Mouse (Mus musculus) heart, adult 9 months (tissue): ENCODE measurements around the gene Resf1.
"Not testable (repeated sequence)": the region's sequence is repeated elsewhere in the genome, so short reads cannot be mapped to it uniquely, and the experiment has no call there.

ENCODE experiments used
- DNase-seq, 2 experiments: peaks; one replicate each; pipeline ENCODE4 v3.0.0; 2022; ENCODE audit warnings: low spot score in 2 of 2

The Resf1 gene

GRCm38 (mm10) chr6:149308956-149309932, at the start of gene Resf1:
Gene Resf1, plus strand, starts transcription at chr6:149309414.
- DNase-seq, result peak; percentile 91 to 93

DNA sequence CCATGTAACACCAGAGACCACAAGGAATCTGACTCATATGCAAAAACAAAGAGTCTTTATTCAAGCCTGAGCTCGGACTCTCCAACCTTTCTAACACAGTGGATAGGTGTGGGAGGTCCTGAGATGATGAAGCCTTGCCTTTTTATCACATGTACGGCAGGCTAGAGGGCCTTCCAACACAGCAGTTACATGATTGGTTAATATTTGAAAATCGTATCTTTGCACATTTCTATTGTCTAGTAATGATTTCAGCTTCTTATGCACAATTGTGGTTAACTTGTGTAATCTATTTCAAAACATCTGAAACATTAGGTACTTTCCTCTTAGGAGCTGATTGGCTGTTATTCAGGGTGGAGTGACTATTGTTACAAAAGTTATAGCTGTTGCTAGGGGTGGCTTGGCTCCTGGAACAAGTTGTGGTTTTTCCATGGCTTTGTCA, 48.4 kb upstream of the Resf1 start:
- DNase-seq, result no peak

- no peak for DNase-seq
Observed at GRCm38 (mm10) chr6:149267951-149268350, 41.3 kb upstream of the Resf1 start.

DNA sequence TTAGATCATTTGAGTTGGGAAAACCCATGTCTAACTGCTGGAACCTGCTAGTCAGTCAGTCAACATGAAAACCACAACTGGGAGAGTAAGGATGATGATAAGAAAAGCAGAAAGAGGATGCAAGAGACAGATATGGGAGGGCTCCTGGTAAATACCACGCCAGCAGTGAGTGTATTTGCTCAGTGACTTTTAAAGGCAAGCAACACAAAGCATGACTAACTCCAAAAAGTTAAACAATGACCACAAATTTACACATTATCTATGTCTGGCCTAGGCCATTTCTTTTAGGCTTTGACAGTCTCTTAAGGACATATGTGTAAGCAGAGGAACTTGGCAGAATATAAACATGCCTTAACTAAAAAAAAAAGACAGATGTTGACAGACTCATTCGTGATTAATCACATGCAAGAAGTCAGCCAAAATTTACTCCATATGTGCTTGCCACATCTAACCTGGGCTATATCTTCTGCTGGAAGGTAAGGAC, 30.9 kb upstream of the Resf1 start:
- DNase-seq, result no peak

- no peak for DNase-seq
Observed at GRCm38 (mm10) chr6:149278866-149279265, 30.3 kb upstream of the Resf1 start.

DNA sequence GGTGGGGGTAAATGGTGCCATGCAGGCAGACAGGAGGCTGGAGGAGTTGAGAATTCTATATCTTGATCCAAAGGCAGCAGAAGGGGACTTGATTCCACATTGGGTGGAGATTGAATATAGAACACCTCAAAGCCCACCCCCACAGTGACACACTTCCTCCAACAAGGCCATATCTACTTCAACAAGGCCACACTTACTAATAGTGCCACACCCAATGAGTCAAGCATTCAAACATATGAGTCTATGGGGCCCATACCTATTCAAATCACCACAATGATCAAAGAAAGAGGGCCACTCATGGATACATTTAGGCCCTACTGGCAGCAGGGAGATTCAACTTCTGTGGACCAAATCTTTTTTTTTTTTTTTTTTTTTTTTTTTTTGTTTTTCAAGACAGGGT, 28.7 kb upstream of the Resf1 start:
- no peak for DNase-seq

- not testable (repeated sequence) for DNase-seq
Observed at GRCm38 (mm10) chr6:149288190-149288589, 21.0 kb upstream of the Resf1 start.

DNA sequence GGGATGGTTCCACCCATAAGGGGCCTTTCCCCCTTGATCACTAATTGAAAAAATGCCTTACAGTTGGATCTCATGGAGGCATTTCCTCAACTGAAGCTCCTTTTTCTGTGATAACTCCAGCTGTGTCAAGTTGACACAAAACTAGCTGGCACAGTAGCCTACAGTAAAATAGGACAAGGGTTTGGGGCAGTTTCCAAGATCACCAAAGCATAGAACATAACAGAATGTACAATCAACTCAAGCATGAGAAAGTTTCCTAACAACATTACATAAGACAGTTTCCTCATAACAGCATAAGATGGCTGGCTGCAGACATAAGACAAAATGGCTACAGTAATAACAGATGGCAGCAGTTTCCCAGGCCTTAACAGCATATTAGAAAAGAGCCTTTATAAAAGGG, 6.0 kb upstream of the Resf1 start:
- DNase-seq, result not testable (repeated sequence)

- no peak for DNase-seq
Observed at GRCm38 (mm10) chr6:149307092-149307491, 2.1 kb upstream of the Resf1 start.

- no peak for DNase-seq
Observed at GRCm38 (mm10) chr6:149307801-149308200, 1.4 kb upstream of the Resf1 start.

DNA sequence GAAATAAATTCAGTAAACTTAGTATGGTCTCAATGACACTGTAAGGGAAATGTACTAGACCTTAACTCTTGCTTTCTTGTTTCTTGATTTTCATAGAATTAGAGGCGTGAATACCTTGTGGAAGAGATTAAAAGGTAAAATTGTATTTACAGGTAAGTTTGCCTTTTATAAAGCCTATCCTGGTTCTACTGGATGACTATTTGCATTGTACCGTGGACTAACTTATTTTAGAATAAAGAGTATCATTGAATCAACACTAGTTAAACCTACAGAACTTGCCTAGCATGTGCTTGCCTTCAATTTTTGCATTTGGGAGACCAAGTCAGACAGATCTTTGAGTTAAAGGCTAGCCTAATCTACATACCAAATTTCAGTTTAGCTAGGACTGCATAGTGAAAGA, 1.0 kb downstream of the Resf1 start:
- no peak for DNase-seq

GRCm38 (mm10) chr6:149311044-149311443, 1.8 kb downstream of the Resf1 start:
- DNase-seq, result no peak

DNA sequence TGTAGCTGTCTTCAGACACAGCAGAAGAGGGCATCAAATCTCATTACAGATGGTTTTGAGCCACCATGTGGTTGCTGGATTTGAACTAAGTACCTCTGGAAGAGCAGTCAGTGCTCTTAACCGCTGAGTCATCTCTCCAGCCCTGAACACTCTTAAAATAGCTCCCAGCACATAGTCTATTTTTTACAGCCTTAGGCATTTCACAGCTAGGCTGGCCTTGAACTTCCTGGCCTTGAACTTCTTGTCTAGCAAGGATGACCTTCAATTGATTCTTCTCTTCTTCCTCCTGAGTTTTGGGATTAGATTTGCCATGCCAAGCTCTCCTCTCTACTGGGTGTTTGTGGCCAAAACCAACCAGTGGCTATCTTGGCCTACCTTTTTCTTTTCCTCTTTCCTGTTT, 2.6 kb downstream of the Resf1 start:
- no peak for DNase-seq

DNA sequence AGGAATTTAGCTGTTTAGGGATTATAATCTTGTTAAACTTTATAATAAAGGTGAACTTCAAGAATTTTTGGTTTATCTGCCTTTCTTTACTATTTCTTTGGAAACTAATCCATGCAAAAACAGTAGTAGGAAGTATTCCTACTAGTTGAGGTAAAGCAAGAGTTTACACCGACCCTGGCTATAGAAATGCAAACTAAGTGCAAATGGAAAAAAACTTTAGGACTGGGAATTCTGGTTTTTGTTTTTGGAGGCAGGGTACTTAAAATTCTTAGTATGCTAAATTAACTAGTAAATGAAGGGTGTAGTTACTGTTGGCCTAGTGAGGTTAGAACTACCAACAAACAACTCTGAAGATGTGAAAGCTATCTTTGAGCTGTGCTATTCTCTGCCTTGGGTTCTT, 3.0 kb downstream of the Resf1 start:
- DNase-seq, result no peak

GRCm38 (mm10) chr6:149314918-149315317, 5.7 kb downstream of the Resf1 start:
- DNase-seq, result peak in 1 of 2 experiments; percentile 15

GRCm38 (mm10) chr6:149323523-149324241, 14.5 kb downstream of the Resf1 start:
- no peak for DNase-seq

GRCm38 (mm10) chr6:149324242-149324633, 15.0 kb downstream of the Resf1 start:
- DNase-seq, result no peak

- no peak for DNase-seq
Observed at GRCm38 (mm10) chr6:149329071-149329470, 19.9 kb downstream of the Resf1 start.

DNA sequence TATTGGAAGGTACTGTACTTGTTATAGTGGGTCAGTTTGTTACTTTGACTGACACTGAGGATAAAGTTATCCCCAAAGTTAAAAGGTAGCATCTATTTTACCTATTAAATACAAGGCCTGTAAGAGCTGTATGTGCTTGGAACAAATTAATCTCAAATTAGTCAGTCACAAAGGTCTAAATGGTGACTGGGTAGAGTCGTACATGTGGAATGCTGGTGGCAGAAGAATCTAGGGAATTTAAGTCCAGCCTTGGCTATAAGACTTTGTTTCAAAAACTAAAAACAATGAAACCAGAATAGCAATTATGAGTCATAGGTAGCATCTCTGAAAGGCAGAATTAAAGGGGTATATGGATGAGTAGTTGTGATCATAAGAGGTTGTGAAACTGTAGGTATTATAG, 21.1 kb downstream of the Resf1 start:
- DNase-seq, result no peak

DNA sequence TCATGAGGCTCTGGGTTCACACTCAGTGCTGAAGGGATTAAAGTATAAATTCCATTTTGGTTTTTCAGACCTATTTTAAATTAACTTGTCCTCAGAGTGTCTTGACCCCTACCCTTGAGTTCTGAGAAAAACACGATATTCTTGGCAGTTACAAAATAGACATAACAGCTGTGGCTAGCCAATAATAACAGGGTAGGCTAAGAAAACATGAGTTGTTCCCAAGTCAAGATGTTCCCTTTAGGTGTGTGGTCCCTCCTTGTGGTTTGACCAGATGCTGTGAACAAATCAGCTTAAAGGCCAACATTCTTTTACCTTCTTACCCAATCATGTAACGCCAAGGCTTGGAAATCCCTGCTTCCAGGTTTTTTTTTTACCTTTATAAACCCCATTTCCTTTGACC, 23.8 kb downstream of the Resf1 start:
- no peak for DNase-seq

DNA sequence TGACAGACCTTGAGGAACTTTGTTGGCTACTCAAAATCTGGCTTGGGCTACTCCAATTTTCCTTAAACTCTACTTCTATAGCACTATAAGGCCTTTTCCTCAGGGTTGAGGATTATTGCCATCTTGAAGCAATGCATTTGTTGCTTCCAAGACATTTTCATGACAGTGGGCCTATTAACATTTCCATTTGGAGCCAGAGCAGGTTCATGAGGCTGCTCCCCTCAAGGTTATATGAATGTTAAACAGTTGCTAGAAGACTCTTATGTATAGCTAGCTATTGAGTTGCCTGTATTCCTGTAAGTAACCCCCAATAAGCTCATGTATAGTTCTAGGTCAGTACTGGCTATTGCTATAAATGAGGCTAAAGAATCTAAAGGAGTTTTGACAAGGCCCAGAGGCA, 28.8 kb downstream of the Resf1 start:
- no peak for DNase-seq

GRCm38 (mm10) chr6:149338622-149339021, 29.4 kb downstream of the Resf1 start:
- no peak for DNase-seq

- DNase-seq, result peak; percentile 27
Observed at GRCm38 (mm10) chr6:149343802-149344201, 34.6 kb downstream of the Resf1 start.
